Mouse (Mus musculus) megakaryocyte, embryonic 14.5 days (primary cell): ENCODE data around the gene Elavl2. TPM values are rescaled to one million over a fixed set of nuclear protein-coding genes. Genes with fewer than 3 reads are reported as not detected.
A peak's percentile ranks its signal among the peaks of the same experiment; 100 is the strongest.

Experiments used
- H3K27me3 ChIP-seq: replicated peaks from 2 replicates; pipeline ENCODE3; 2012; ENCODE audit warnings: inconsistent platforms
- H3K36me3 ChIP-seq: replicated peaks from 2 replicates; pipeline ENCODE3; 2012; ENCODE audit warnings: low read length, inconsistent platforms, mixed read lengths
- H3K4me1 ChIP-seq: 2 replicates; pipeline ENCODE4 v1.6.1; 2012; ENCODE audit warnings: inconsistent platforms
- H3K4me3 ChIP-seq: replicated peaks from 2 replicates; pipeline ENCODE3; 2012; ENCODE audit warnings: moderate library complexity, mild to moderate bottlenecking, inconsistent platforms
- H3K9me3 ChIP-seq: 2 replicates; pipeline ENCODE4 v1.6.1; 2012; ENCODE audit warnings: inconsistent platforms
- FLI1 ChIP-seq: IDR thresholded peaks from 2 replicates; pipeline ENCODE4 v1.6.1; 2012; ENCODE audit warnings: low read length, inconsistent platforms, mixed read lengths
- GATA1 ChIP-seq: IDR thresholded peaks from 3 replicates; pipeline ENCODE4 v1.6.1; 2012; ENCODE audit warnings: mixed read lengths, low read length, inconsistent platforms, borderline replicate concordance
- polyA plus RNA-seq: library from polyadenylated mRNA; stranded (reverse); fragments of >175 nt; gene quantifications from 2 replicates; pipeline ENCODE4 v1.2.3, GENCODE M21; 2012; ENCODE audit warnings: low replicate concordance; ENCODE audit not compliant: insufficient read depth

Elavl2 gene
- polyA plus RNA-seq, 1 experiment: 0.10 TPM

DNA sequence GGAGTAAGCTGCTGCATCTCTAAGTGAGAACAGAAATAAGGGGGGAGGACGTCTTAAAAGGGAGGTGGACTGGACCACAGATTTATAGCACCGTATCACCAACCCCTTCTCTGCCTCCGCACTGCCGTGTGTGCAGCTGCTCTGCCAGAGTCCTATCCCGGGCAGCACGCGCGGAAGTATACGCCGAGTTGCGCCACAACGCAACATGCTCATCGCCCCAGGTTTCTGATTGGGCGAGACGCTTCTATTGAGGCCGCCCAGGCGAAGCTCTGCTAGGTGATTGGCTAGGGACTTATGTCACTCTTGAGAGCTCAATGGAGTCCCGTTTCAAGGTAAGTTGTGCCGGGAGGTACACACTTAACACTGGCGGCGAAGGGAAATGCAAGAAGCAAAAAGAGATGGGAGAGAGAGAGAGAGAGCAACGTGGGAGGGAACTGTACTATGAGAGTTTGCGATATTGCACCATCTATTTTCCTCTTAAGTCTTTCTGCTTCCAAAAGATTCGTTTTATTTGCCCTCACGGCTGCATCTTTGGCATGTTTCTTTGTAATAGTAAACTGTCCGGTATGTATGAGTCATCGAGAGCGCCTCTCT lies 24.2 kb downstream of the Elavl2 start:
- H3K36me3 ChIP-seq: no peaks in the 10 kb centered on the region
- H3K27me3 ChIP-seq: peaks cover 58% of the 10 kb centered on the region
- peaks cover 31% of the 10 kb centered on the region for H3K4me1 ChIP-seq
- peaks cover 17% of the 10 kb centered on the region for H3K9me3 ChIP-seq
- peak overlapping the region; percentile 92 for H3K4me3 ChIP-seq
- TF ChIP-seq GATA1: no peak
- no peak for TF ChIP-seq FLI1

DNA sequence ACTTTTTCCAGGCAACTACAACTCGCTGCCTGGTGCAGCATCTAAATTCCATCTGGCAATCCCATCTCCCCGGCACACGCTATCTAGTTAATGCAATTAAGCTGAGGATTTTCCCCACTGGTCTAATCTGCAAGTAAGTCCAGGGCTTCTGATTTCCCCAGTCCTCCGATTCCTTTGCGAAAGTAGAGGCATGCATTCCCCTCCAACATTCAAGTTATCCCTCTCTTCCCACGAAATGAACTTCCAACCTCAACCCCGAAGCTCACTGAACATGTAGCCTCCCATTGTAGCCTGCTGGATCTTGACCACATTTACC lies 25.3 kb downstream of the Elavl2 start:
- Histone ChIP-seq H3K4me1 (peaks cover 36% of the 10 kb centered on the region), H3K27me3 (peaks cover 62% of the 10 kb centered on the region), H3K9me3 (peaks cover 24% of the 10 kb centered on the region), H3K4me3 (peak overlapping the region; percentile 92), H3K36me3 (no peaks in the 10 kb centered on the region)
- TF ChIP-seq GATA1 (no peak), FLI1 (no peak)

DNA sequence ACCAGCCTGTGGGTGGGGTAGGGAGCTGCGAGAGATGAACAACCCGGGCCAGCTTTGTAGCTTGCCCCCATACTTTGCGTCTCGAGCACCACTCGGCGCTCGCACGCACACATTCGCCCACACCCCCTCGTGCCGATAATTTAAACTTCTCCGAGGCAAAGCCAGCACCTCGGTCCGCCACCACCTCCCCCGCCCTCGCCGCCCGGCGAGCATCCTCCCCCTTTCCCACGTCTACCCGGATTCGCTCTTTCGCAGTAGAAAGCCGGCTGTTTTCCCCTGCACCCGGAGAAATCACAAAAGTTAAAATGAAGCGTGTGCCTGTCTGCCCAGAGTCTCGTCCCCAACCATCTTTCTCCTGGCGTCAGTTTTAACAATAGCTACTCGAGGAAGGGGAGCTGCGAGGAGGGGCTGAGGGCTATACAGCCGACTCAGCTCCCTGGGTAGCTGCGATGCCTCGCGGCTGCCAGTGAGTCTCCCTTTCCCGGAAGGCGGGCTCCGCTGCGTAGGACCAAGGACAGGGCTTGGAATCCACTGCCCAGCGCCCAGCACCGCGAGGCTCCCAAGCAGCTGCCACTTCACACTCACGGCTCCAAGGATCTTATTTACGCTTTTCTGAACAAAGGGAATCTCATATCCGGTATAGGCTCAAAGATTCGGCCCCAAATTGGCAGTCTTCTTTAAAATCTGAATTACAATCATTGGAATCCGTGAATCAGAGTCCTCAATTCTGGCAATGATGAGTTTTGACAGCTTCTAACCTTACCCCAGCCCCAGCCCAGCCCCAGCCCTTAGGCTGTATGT lies 25.8 kb downstream of the Elavl2 start:
- no peak for TF ChIP-seq GATA1
- TF ChIP-seq FLI1: no peak
- Histone ChIP-seq H3K4me3 (peak overlapping the region; percentile 92), H3K36me3 (no peaks in the 10 kb centered on the region), H3K27me3 (peaks cover 66% of the 10 kb centered on the region), H3K4me1 (peaks cover 36% of the 10 kb centered on the region), H3K9me3 (peaks cover 24% of the 10 kb centered on the region)

DNA sequence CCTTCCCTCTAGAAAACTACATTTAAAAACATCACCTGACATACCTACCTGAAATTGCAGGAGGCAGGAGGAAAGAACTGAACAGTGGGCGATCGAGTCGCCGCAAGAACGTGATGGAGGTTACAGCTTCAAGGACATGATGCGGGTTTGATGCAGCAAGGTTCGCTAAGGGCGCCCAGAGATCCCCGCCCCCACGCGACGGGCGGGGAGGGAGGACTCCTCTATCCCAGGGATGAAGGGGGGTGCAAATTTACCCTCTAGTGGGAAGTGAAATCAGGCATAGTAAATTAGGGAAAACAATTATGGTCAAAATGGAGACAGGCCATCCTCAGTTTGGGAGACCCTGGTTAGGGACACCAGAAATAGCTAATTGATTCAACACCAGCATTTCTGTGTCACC lies 27.7 kb downstream of the Elavl2 start:
- peaks cover 24% of the 10 kb centered on the region for H3K9me3 ChIP-seq
- H3K36me3 ChIP-seq: no peaks in the 10 kb centered on the region
- TF ChIP-seq FLI1 (no peak), GATA1 (no peak)
- no peak overlapping the region for H3K4me3 ChIP-seq
- H3K27me3 ChIP-seq: peaks cover 66% of the 10 kb centered on the region
- peaks cover 36% of the 10 kb centered on the region for H3K4me1 ChIP-seq

DNA sequence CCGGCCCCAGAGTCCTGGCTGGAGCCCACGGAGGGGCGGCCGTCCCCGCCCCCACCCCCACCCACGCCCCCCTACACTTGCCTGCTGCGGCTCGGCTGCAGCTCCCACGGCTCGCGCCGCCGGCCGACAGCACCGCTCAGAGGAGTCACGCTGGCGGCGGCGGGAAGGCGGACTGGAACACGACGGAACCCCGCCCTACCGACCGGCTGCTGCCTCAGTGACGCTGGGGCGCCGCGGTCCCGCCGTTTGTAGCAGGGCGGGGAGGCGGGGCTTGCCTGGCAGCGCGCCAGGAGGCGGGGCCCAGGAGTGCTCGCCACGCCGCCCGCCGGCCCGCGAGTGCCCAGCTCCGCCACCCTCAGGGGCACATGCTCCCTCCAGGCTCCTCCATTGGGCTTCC lies 28.8 kb downstream of the Elavl2 start:
- TF ChIP-seq FLI1 (no peak), GATA1 (no peak)
- Histone ChIP-seq H3K36me3 (no peaks in the 10 kb centered on the region), H3K4me1 (peaks cover 36% of the 10 kb centered on the region), H3K4me3 (peak overlapping the region; percentile 87), H3K27me3 (peaks cover 66% of the 10 kb centered on the region), H3K9me3 (peaks cover 24% of the 10 kb centered on the region)

GRCm38 (mm10) chr4:91371131-91371818 lies 29.3 kb downstream of the Elavl2 start:
- Histone ChIP-seq H3K9me3 (peaks cover 24% of the 10 kb centered on the region), H3K4me1 (peaks cover 31% of the 10 kb centered on the region), H3K36me3 (no peaks in the 10 kb centered on the region), H3K4me3 (peak overlapping the region; percentile 87), H3K27me3 (peaks cover 61% of the 10 kb centered on the region)
- no peak for TF ChIP-seq GATA1
- TF ChIP-seq FLI1: no peak

GRCm38 (mm10) chr4:91365276-91365675 lies 35.3 kb downstream of the Elavl2 start:
- Histone ChIP-seq H3K4me3 (no peak overlapping the region), H3K27me3 (peaks cover 7% of the 10 kb centered on the region), H3K9me3 (no peaks in the 10 kb centered on the region), H3K4me1 (no peaks in the 10 kb centered on the region), H3K36me3 (no peaks in the 10 kb centered on the region)
- TF ChIP-seq FLI1: no peak

DNA sequence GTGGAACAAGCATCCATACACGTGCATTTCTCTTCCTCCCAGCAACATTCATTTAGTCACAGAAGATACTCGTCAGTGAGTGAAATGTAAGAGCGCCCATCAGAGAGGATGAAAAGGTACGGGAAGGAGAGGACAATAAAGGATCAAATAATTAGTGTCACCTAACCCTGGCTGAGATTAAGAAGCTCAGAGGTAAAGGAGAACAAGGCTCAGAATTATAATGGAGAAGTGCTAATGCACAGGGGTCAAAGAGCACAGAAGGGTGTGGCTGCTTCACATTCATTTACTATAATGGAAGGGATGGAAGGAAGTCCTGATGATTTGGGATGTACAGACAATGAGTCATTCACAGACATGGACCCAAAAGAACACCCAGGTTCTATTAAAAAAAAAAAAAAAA lies 36.6 kb downstream of the Elavl2 start:
- H3K4me3 ChIP-seq: no peak overlapping the region
- TF ChIP-seq FLI1: no peak
- TF ChIP-seq GATA1: no peak
- no peaks in the 10 kb centered on the region for H3K4me1 ChIP-seq
- H3K9me3 ChIP-seq: no peaks in the 10 kb centered on the region
- H3K36me3 ChIP-seq: no peaks in the 10 kb centered on the region
- H3K27me3 ChIP-seq: peaks cover under 1% of the 10 kb centered on the region

GRCm38 (mm10) chr4:91362520-91362919 lies 38.1 kb downstream of the Elavl2 start:
- Histone ChIP-seq H3K4me3 (no peak overlapping the region), H3K4me1 (no peaks in the 10 kb centered on the region), H3K36me3 (no peaks in the 10 kb centered on the region), H3K27me3 (no peaks in the 10 kb centered on the region), H3K9me3 (no peaks in the 10 kb centered on the region)
- TF ChIP-seq GATA1 (no peak), FLI1 (no peak)

- H3K4me1 ChIP-seq: no peaks in the 10 kb centered on the region
- H3K27me3 ChIP-seq: no peaks in the 10 kb centered on the region
- H3K36me3 ChIP-seq: no peaks in the 10 kb centered on the region
- peaks cover 3% of the 10 kb centered on the region; the same call in 1 of the 2 replicates for H3K9me3 ChIP-seq
- TF ChIP-seq GATA1 (no peak), FLI1 (no peak)
- peak overlapping the region; percentile 38 for H3K4me3 ChIP-seq
Observed at GRCm38 (mm10) chr4:91353138-91353537, 47.4 kb downstream of the Elavl2 start.

GRCm38 (mm10) chr4:91349579-91349978 lies 51.0 kb downstream of the Elavl2 start:
- Histone ChIP-seq H3K36me3 (no peaks in the 10 kb centered on the region), H3K4me1 (no peaks in the 10 kb centered on the region), H3K9me3 (peaks cover 3% of the 10 kb centered on the region; the same call in 1 of the 2 replicates), H3K4me3 (no peak overlapping the region), H3K27me3 (no peaks in the 10 kb centered on the region)
- no peak for TF ChIP-seq GATA1
- TF ChIP-seq FLI1: no peak
